Comparison of ENCODE assay signal across 24 mouse cellular contexts in the genomic region with DNA sequence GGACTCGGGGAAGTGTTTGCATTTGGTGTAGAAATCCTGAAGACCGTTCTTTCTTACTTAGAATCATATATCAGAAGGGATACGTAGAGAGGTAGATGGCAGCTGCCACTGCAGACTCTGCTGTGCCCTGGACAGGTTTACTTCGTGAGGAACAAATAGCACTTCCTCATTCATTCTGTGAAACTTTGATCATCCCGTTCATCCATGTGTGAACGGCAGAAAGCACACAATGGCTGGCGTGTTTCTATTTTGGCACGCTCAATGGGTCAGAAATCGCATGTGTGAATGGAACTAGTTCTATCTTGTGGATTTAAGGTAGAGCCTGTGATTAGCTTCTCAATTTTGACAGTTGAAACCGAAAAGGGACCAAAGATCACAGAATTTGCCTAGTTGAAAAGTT.
DNase-seq lines count a peak whose midpoint lies in the region; ATAC-seq lines count a peak whose summit lies in the region.
"Had no signal": no experiment of that assay in that cellular context is flagged by ENCODE, and none has a peak within 500 bp of the region (broad histone marks: within the 10 kb centered on the region; RNA-seq: fewer than 3 reads in every experiment).

No protein-coding gene starts in this region.

- H3K4me3 ChIP-seq in heart, embryonic 12.5 days = no peak overlapping the region
- H3K4me3 ChIP-seq in kidney, embryonic 16.5 days (ENCODE audit: low read length) = no peak overlapping the region
- H3K4me3 ChIP-seq in heart, embryonic 16.5 days (ENCODE audit: low read length) = no peak overlapping the region
- H3K4me3 ChIP-seq: forebrain, embryonic 10.5 days; gastrocnemius, adult 2 months; hindbrain, embryonic 15.5 days; limb, embryonic 10.5 days; megakaryocyte, embryonic 14.5 days; neural tube, embryonic 13.5 days had no signal

- no peaks in the 10 kb centered on the region for H3K27me3 ChIP-seq in heart, embryonic 12.5 days (replicated peaks)
- no peaks in the 10 kb centered on the region for H3K27me3 ChIP-seq in kidney, embryonic 16.5 days (ENCODE audit: insufficient read depth, low read length)
- no peaks in the 10 kb centered on the region for H3K27me3 ChIP-seq in heart, embryonic 16.5 days (ENCODE audit: control insufficient read depth, insufficient read depth, low read length)
- H3K27me3 ChIP-seq: hindbrain, embryonic 15.5 days; megakaryocyte, embryonic 14.5 days; neural tube, embryonic 13.5 days had no signal

- no peak overlapping the region for H3K4me2 ChIP-seq in heart, embryonic 12.5 days
- no peak overlapping the region for H3K4me2 ChIP-seq in kidney, embryonic 16.5 days (replicated peaks; ENCODE audit: low read depth, low read length)
- H3K4me2 ChIP-seq in heart, embryonic 16.5 days (ENCODE audit: low read depth, low read length) = no peak overlapping the region
- H3K4me2 ChIP-seq: hindbrain, embryonic 15.5 days; neural tube, embryonic 13.5 days had no signal

- peak overlapping the region; percentile 92 for H3K27ac ChIP-seq in heart, embryonic 12.5 days (ENCODE audit: poor library complexity, severe bottlenecking)
- H3K27ac ChIP-seq in kidney, embryonic 16.5 days (ENCODE audit: low read length) = 0 out of 2 replicates have a peak overlapping the region, but pooled peaks have one; percentile 4
- H3K27ac ChIP-seq in heart, embryonic 16.5 days (ENCODE audit: low read length) = peak overlapping the region; percentile 96
- H3K27ac ChIP-seq: forebrain, embryonic 10.5 days; hindbrain, embryonic 15.5 days; limb, embryonic 10.5 days; neural tube, embryonic 13.5 days had no signal

- no peaks in the 10 kb centered on the region for H3K9me3 ChIP-seq in heart, embryonic 12.5 days (replicated peaks)
- no peaks in the 10 kb centered on the region for H3K9me3 ChIP-seq in kidney, embryonic 16.5 days (ENCODE audit: low read length)
- no peaks in the 10 kb centered on the region for H3K9me3 ChIP-seq in heart, embryonic 16.5 days (replicated peaks; ENCODE audit: control insufficient read depth, low read length)
- H3K9me3 ChIP-seq: forebrain, embryonic 10.5 days; G1E; hindbrain, embryonic 15.5 days; limb, embryonic 10.5 days; megakaryocyte, embryonic 14.5 days; neural tube, embryonic 13.5 days had no signal

- peaks cover 8% of the 10 kb centered on the region for H3K36me3 ChIP-seq in heart, embryonic 12.5 days
- no peaks in the 10 kb centered on the region for H3K36me3 ChIP-seq in kidney, embryonic 16.5 days (ENCODE audit: insufficient read depth, low read length)
- peaks cover 5% of the 10 kb centered on the region; the same call in 1 of the 2 replicates for H3K36me3 ChIP-seq in heart, embryonic 16.5 days (ENCODE audit: control insufficient read depth, insufficient read depth)
- H3K36me3 ChIP-seq: forebrain, embryonic 10.5 days; G1E; limb, embryonic 10.5 days had no signal

- DNase-seq in heart, adult 9 months (ENCODE audit: low spot score in 2 of 2) = no peak
- DNase-seq in kidney, postnatal 4 days = no peak
- no peak for DNase-seq in c-Kit-positive CD71-positive TER-119-positive erythroid progenitor cells, embryonic 14.5 days (ENCODE audit: low spot score)
- DNase-seq in spleen, adult 12 weeks (ENCODE audit: low spot score) = no peak
- DNase-seq: adrenal gland, postnatal 14 days; cerebellum, adult 11-12 months; cerebellum, postnatal 14 days; embryo, embryonic 11 days; gastrocnemius, adult 2 months; liver, postnatal 0 days; lung, postnatal 14 days; midbrain, embryonic 14.5 days; right cerebral cortex, postnatal 25 days; thymus, adult 2 months had no signal

- H3K4me1 ChIP-seq in heart, embryonic 12.5 days (replicated peaks) = peaks cover 72% of the 10 kb centered on the region
- H3K4me1 ChIP-seq in kidney, embryonic 16.5 days (ENCODE audit: insufficient read depth, low read length) = peaks cover 53% of the 10 kb centered on the region
- H3K4me1 ChIP-seq in heart, embryonic 16.5 days (ENCODE audit: control insufficient read depth, insufficient read depth, low read length) = peaks cover 46% of the 10 kb centered on the region
- H3K4me1 ChIP-seq: hindbrain, embryonic 15.5 days had no signal

- H3K9ac ChIP-seq in heart, embryonic 12.5 days = no peak overlapping the region
- no peak overlapping the region for H3K9ac ChIP-seq in kidney, embryonic 16.5 days (replicated peaks; ENCODE audit: low read length)
- no peak overlapping the region for H3K9ac ChIP-seq in heart, embryonic 16.5 days (ENCODE audit: low read length)
- H3K9ac ChIP-seq: hindbrain, embryonic 15.5 days; liver, postnatal 0 days; neural tube, embryonic 13.5 days had no signal

- whole genome bisulfite sequencing in heart, embryonic 12.5 days = 90% methylated on average over 10 of the region's 10 CpGs
- WGBS in kidney, embryonic 16.5 days = 76% methylated on average over 10 of the region's 10 CpGs
- 88% methylated on average over 10 of the region's 10 CpGs for WGBS in heart, embryonic 16.5 days

- ATAC-seq in heart, embryonic 12.5 days (ENCODE audit: insufficient number of reproducible peaks, low FRiP score) = no peak
- ATAC-seq in kidney, embryonic 16.5 days (ENCODE audit: low FRiP score, low TSS enrichment) = no peak
- no peak for ATAC-seq in heart, embryonic 16.5 days (replicated peaks; ENCODE audit: extremely low read depth, insufficient read depth, low FRiP score)
- ATAC-seq: CD4-positive, CD25-positive, alpha-beta regulatory T cell, adult 4 months; liver, postnatal 0 days had no signal

Comparison
In these comparisons a context has a peak if more than half of its experiments do, and no peak if none do; other contexts are left out.
1. H3K27ac ChIP-seq: peak in every context shown above with its lines; median percentile 96 in heart, embryonic 16.5 days; 92 in heart, embryonic 12.5 days; 4 in kidney, embryonic 16.5 days.